ENCODE assay signal across 9 mouse cellular contexts in genomic region chr17:45597787-45598186, GRCm38 (mm10). TPM values are rescaled to one million over a fixed set of nuclear protein-coding genes. Genes with fewer than 3 reads are reported as not detected.
A peak's percentile ranks its signal among the peaks of the same experiment; 100 is the strongest.
DNase-seq lines count a peak whose midpoint lies in the region; ATAC-seq lines count a peak whose summit lies in the region.
"Had no signal": no experiment of that assay in that cellular context is flagged by ENCODE, and none has a peak within 500 bp of the region (broad histone marks: within the 10 kb centered on the region; RNA-seq: fewer than 3 reads in every experiment).

No protein-coding gene starts in this region.

- H3K4me1 ChIP-seq in kidney, embryonic 14.5 days (ENCODE audit: control insufficient read depth, insufficient read depth, low read length) = peaks cover 49% of the 10 kb centered on the region

- no peaks in the 10 kb centered on the region for H3K36me3 ChIP-seq in kidney, embryonic 14.5 days (ENCODE audit: control insufficient read depth, insufficient read depth, low read length)

- H3K9me3 ChIP-seq in kidney, embryonic 14.5 days (ENCODE audit: control insufficient read depth, low read length) = no peaks in the 10 kb centered on the region

- no peak overlapping the region for H3K27ac ChIP-seq in kidney, embryonic 14.5 days (ENCODE audit: low read depth, low read length)

- WGBS in kidney, embryonic 14.5 days = 31% methylated on average over 3 of the region's 3 CpGs

- DNase-seq in kidney, adult 9 months = peak; percentile 19
- peak; percentile 60 for DNase-seq in MN1 (ENCODE audit: low spot score)
- peak; percentile 56 for DNase-seq in cerebellum, adult 9-10 months
- DNase-seq in left cerebral cortex, adult 18-20 months (ENCODE audit: low spot score in 2 of 2) = no peak
- no peak for DNase-seq in urinary bladder, postnatal 4 days (ENCODE audit: low spot score in 2 of 2)
- DNase-seq in frontal cortex, postnatal 25 days (ENCODE audit: low spot score in 2 of 2) = no peak

- no peak overlapping the region for H3K9ac ChIP-seq in kidney, embryonic 14.5 days (ENCODE audit: low read depth, low read length)

- ATAC-seq in kidney, embryonic 14.5 days (ENCODE audit: low FRiP score, low TSS enrichment) = no peak
- ATAC-seq in megakaryocyte, adult 5-6 weeks (ENCODE audit: poor library complexity, severe bottlenecking) = peak; percentile 21

- no peak overlapping the region for H3K4me2 ChIP-seq in kidney, embryonic 14.5 days (replicated peaks; ENCODE audit: low read depth, low read length)

- no peak overlapping the region for H3K4me3 ChIP-seq in kidney, embryonic 14.5 days (ENCODE audit: low read length)

- H3K27me3 ChIP-seq in kidney, embryonic 14.5 days (ENCODE audit: control insufficient read depth, insufficient read depth, low read length) = peaks cover 6% of the 10 kb centered on the region; the same call in 1 of the 2 replicates

RNA-seq across cellular contexts. Expression of gene Slc29a1, which starts 1.6 kb away (rescaled TPM):
- polyA plus RNA-seq in kidney, embryonic 14.5 days (2014; fragmentation: Nextera tagmentation; extraction: Ambion mirVana) = 61.4 and 83.5 TPM in 2 replicates
- total RNA-seq in megakaryocyte, adult 5-6 weeks (2015) = 23.8 and 31.2 TPM in 2 replicates
- total RNA-seq in megakaryocyte, adult 5-6 weeks (2017) = 22.9 and 32.6 TPM in 2 replicates
- total RNA-seq in left cerebral cortex, adult 18-20 months (2021) = 10 to 100 TPM; 21.7 to 28.0 TPM

RNA-seq across cellular contexts. Expression of gene Mymx, which starts 4.1 kb away (rescaled TPM):
- 4.2 and 5.1 TPM in 2 replicates for polyA plus RNA-seq in kidney, embryonic 14.5 days (2014; fragmentation: Nextera tagmentation; extraction: Ambion mirVana)
- total RNA-seq in megakaryocyte, adult 5-6 weeks (2015) = not detected in 2 replicates
- total RNA-seq in megakaryocyte, adult 5-6 weeks (2017) = not detected in 2 replicates
- total RNA-seq in left cerebral cortex, adult 18-20 months (2021) = not detected
- total RNA-seq: neutrophil, adult 5-6 weeks had no signal

RNA-seq across cellular contexts. Expression of gene Hsp90ab1, which starts 24.7 kb away (rescaled TPM):
- 1,653 and 1,961 TPM in 2 replicates for polyA plus RNA-seq in kidney, embryonic 14.5 days (2014; fragmentation: Nextera tagmentation; extraction: Ambion mirVana)
- total RNA-seq in megakaryocyte, adult 5-6 weeks (2015) = 448 and 487 TPM in 2 replicates
- 829 and 973 TPM in 2 replicates for total RNA-seq in megakaryocyte, adult 5-6 weeks (2017)
- total RNA-seq in left cerebral cortex, adult 18-20 months (2021) = 1,000 to 10,000 TPM; 1,506 to 1,598 TPM

RNA-seq across cellular contexts. Expression of gene Slc35b2, which starts 34.1 kb away (rescaled TPM):
- 122 and 140 TPM in 2 replicates for polyA plus RNA-seq in kidney, embryonic 14.5 days (2014; fragmentation: Nextera tagmentation; extraction: Ambion mirVana)
- 33.7 and 44.9 TPM in 2 replicates for total RNA-seq in megakaryocyte, adult 5-6 weeks (2015)
- 48.2 and 52.2 TPM in 2 replicates for total RNA-seq in megakaryocyte, adult 5-6 weeks (2017)
- total RNA-seq in left cerebral cortex, adult 18-20 months (2021) = 10 to 100 TPM; 26.0 to 30.0 TPM

RNA-seq across cellular contexts. Expression of gene Nfkbie, which starts 42.3 kb away (rescaled TPM):
- 3.5 and 4.8 TPM in 2 replicates for polyA plus RNA-seq in kidney, embryonic 14.5 days (2014; fragmentation: Nextera tagmentation; extraction: Ambion mirVana)
- total RNA-seq in megakaryocyte, adult 5-6 weeks (2015) = 10.4 and 11.1 TPM in 2 replicates
- 13.4 and 14.0 TPM in 2 replicates for total RNA-seq in megakaryocyte, adult 5-6 weeks (2017)
- total RNA-seq in left cerebral cortex, adult 18-20 months (2021) = 1 to 10 TPM; 1.8 to 2.8 TPM

Comparison
In these comparisons a context has a peak if more than half of its experiments do, and no peak if none do; other contexts are left out.
1. DNase-seq: peak in kidney, adult 9 months (single experiment), MN1 (single experiment) and cerebellum, adult 9-10 months (single experiment); none in left cerebral cortex, adult 18-20 months (0 of 2), urinary bladder, postnatal 4 days (0 of 2) and frontal cortex, postnatal 25 days (0 of 2).